Mouse (Mus musculus) midbrain, embryonic 16.5 days (tissue): ENCODE results near the gene Sord. TPM values are rescaled to one million over a fixed set of nuclear protein-coding genes. Genes with fewer than 3 reads are reported as not detected.

Source experiments
- polyA plus RNA-seq: library from polyadenylated mRNA; unstranded; fragments of >200 nt; fragmentation: Nextera tagmentation; extraction: Ambion mirVana; gene quantifications from 2 replicates; pipeline ENCODE4 v1.2.1, GENCODE M21; 2015

Gene Sord
- polyA plus RNA-seq, 1 experiment from 2014 or later, result 25.5 TPM

Other genes starting within 250 kb of the Sord start
- gene Eif3j1, start 206.2 kb upstream of the Sord start, polyA plus RNA-seq, result 11.4 and 11.7 TPM in 2 replicates
- gene Spg11, start 116.4 kb upstream of the Sord start, polyA plus RNA-seq, result 7.3 and 8.1 TPM in 2 replicates
- 68.3 and 72.7 TPM in 2 replicates for gene B2m, start 87.1 kb upstream of the Sord start, polyA plus RNA-seq
- gene Trim69, start 74.0 kb upstream of the Sord start, polyA plus RNA-seq, result not detected in 2 replicates
- not detected in 2 replicates for gene Patl2, start 48.6 kb upstream of the Sord start, polyA plus RNA-seq
- not detected in 2 replicates for gene Terb2, start 48.5 kb upstream of the Sord start, polyA plus RNA-seq
- 0.03 TPM in 1 of 2 replicates, not detected in the other for gene Duox2, start 63.7 kb downstream of the Sord start, polyA plus RNA-seq
- 0.19 and 0.26 TPM in 2 replicates for gene Duoxa2, start 64.2 kb downstream of the Sord start, polyA plus RNA-seq
- gene Duoxa1, start 79.0 kb downstream of the Sord start, polyA plus RNA-seq, result 0.17 and 0.26 TPM in 2 replicates
- gene Duox1, start 80.9 kb downstream of the Sord start, polyA plus RNA-seq, result 0.07 and 0.11 TPM in 2 replicates
- 8.9 and 9.5 TPM in 2 replicates for gene Shf, start 134.4 kb downstream of the Sord start, polyA plus RNA-seq
- not detected in 2 replicates for gene Slc28a2, start 191.7 kb downstream of the Sord start, polyA plus RNA-seq